Mouse (Mus musculus) urinary bladder, postnatal 36 days (tissue): ENCODE data around the gene Anapc7.
"Not testable (repeated sequence)": the region's sequence is repeated elsewhere in the genome, so short reads cannot be mapped to it uniquely, and the experiment has no call there.

Experiments used
- DNase-seq, 2 experiments: peaks; one replicate each; pipeline ENCODE4 v3.0.0; 2022; ENCODE audit warnings: low spot score in 2 of 2, mixed read lengths in 1 of 2

Gene Anapc7

DNA sequence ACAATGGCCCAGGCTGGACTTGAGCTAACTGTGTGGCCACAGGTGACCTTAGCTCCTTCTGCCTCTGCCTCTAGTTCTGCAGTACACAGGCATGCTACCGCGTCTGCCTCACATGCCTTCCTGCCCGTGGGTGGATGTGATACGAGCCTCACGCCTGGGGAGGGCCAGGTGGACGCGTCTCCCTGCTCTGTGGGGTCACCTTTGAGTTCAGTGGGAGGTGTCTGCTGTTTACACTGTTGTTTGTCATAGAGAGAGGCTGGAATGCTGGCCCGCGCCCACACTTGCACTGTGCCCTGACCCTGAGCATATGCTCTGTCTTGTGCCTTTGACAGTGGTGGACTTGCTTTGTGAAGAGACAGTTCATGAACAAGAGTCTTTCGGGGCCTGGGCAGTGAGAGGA, 16.0 kb upstream of the Anapc7 start:
- DNase-seq, result no peak

DNA sequence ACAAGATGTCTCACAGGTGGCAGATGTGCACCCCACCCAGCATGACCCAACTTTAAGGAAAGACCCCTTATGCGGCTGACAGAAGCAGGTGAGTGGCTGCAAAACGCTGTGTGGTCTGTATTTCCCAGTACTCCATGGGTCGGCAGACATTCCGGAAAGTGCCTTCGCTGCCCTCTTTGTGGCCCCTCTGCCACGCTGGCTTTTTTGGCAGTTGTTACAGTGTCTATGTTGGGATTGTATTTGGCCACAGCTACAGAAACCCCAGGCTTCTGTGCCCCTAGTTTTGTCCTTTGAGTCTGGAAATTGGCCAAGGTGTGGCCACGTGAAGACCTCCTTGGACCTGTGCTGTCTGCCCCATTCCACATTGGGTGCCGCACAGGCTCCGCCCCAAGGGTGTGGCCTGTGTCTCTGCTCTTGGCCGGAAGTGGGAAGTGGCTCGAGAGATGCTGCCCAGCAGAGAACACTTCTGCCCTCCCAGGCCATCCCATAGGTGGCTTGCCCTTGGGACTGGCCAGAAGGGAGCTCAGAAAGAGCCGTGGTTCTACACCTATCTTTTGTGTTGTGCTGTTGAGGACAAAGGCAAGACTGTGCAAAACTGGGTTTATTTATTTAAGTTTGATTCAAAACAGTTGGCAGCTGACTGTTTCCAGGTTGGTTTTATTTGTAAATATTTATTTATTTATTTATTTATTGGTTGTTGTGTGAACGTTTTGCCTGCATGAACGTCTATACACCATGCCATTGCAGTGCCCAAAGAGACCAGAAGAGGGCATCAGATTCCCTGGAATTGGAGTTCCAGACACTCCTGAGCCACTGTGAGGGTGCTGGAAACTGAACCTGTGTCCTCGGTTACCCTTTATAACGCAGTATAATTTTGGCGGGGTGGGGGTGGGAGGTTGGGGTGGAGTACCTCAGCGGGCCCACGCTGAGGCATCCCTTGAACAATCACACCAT, 11.5 kb upstream of the Anapc7 start:
- DNase-seq, result no peak

DNA sequence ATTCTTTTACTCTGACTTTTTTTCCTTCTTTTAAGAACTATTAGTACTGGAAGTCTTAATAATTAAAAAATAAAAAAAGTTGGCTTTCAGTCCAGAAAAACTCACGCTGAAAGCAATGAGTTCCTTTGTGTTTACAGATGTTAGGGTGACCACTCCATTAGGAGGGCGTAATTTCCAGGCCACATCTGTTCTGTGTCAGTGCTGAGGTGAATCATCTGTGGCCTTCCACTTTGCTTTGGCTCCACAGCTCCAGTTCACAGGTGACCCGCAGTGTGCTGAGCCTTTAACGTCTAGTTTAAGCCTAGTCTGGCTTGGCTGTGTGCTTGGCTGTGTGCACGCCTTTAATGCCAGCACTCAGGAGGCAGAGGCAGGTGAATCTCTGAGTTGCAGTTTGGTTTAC, 9.6 kb upstream of the Anapc7 start:
- no peak for DNase-seq

DNA sequence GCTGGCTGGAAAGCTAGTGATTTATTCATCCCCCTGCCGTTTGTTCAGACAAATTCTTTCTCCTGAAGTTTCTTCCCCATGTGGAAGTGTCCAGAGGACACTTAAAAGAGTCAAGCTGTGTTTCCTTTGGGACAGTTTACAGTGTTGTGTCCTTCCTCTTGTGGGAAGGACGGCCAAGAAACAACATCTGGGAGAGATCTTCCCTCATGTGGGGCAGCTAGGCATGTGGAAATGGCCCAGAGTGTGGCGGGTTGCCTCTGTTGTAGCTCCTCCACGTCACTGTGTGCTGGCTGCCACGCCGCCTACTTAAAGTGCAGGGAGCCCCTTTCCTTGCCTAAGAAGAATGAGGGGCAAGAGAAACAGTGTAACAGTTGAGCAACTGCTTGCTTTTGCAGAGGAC, 8.7 kb upstream of the Anapc7 start:
- DNase-seq, result no peak

DNA sequence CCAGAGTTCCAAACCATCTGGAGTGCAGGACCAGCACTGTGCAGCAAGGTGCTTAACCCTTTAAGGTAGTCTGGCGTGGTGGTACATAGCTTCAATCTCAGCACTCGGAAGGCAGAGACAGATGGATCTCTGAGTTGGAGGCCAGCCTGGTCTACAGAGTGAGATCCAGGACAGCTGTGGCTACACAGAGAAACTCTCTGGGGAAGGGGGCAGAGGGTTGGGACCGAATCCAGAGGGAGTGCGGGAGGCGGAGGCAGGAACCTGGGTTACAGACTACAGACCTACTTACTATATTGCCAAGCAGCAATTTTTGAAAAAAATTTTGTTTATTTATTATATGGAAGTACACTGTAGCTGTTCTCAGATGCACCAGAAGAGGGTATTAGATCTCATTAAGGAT, 7.1 kb upstream of the Anapc7 start:
- no peak for DNase-seq

DNA sequence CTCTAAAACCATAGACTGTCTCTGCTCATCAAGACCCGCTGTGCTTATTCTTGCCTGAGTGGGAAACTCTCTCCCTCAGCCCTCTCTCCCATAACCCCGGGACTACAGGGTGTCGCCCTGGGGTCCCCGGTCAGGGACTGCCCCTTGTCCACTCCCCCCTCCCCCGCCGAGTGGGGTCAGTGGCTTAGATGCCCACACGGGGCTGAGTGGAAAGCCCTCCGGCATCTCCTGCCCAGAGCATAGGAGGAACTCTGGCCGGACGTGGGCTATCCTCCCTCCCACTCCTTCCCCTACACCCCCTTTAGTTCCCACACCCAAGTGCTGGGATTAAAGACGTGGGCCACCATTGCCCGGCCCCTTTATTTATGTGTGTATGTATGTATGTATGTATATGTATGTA, 6.0 kb upstream of the Anapc7 start:
- DNase-seq, result no peak

DNA sequence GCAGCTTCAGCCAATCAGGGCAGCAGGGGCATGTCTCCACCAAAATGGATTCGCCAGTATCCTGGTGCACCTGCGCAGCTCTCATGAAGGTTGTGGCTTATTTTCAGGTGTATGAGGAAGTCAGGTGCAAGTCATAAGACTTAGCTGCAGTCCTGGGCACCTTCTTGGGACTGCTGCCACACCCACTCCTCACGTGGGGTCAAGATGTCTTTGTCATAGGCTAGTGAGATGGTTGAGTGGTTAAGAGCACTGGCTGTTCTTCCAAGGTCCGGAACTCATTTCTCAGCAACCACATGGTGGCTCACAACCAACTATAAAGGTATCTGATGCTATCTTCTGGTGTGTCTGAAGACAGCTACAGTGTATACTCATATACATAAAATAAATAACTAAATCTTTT, 817 bp upstream of the Anapc7 start:
- not testable (repeated sequence) for DNase-seq

DNA sequence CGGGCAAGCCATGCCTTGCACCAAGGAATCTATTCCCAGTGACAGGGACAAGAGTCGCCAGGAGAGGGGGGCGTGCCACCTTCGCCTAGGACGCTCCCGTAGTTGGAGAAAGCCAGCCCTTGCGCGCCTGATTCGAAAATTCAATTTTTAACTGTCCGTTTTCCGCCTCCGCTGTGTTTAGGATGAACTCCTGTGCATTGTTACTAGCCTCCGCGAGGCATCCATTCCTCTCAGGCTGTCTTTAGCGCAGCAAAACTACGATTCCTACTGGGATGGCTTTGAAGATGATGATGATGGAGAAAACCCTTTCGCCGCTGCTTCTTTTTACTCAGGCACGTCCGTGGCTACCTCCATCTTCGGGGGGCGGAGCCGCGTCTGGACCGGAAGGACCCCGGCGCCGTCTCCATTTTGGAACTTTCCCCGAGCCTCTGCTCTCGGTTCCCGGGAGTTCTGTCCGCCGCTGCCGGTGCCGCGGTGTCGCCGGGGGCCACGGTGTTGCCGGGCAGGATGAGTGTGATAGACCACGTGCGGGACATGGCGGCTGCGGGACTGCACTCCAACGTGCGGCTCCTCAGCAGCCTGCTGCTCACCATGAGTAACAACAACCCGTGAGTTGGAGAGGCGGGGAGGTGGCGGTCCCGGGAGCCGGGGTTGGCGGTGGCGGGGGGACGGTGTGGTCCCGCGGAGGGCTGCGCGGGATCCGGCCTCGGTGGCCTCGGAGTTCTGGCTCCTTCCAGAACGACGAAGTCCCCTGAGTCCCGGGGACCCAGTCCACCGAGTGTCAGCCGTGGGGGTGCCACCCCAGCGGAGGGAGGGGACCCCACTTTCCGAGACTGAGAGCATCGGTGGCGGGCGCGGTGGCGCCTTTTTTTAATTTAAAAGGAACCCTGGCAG, 825 bp downstream of the Anapc7 start:
- DNase-seq, result peak; percentile 89 to 91

DNA sequence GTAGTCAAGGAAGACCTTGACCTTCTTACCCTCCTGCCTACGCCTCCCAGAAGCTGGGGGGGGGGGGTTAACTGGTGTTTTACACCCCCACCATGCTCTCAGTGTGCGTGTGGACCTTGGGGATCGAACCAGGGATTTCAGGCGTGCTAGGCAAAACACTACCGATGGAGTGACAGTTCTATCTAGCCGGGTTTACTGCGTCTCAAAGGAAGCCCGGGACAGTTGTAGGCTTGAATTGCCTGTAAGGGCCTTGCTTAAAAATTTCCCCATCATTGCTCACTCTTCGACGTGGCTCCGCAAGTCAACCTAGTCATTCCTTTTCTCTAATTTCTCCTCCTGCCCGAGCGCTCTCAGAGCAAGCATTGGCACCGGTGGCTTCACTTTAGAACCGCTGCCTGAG, 1.6 kb downstream of the Anapc7 start:
- DNase-seq, result no peak

DNA sequence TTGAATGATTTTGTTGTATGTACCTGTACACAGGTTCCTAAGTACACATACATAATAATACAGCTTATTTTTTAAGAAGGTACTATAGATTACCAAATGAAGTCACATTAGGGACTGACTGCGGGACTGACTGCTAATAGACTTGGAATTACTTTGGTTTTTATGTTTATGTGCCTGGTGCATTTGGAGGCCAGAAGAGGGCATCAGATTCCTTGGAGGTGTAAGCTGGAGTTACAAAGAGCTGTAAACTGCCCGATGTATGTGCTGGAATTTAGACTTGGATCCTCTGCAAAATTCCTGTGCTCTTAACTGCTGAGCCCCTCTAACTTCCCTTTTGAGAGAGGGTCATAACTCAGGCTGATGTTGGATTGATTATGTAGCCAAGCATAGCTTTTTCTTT, 4.1 kb downstream of the Anapc7 start:
- DNase-seq, result no peak

DNA sequence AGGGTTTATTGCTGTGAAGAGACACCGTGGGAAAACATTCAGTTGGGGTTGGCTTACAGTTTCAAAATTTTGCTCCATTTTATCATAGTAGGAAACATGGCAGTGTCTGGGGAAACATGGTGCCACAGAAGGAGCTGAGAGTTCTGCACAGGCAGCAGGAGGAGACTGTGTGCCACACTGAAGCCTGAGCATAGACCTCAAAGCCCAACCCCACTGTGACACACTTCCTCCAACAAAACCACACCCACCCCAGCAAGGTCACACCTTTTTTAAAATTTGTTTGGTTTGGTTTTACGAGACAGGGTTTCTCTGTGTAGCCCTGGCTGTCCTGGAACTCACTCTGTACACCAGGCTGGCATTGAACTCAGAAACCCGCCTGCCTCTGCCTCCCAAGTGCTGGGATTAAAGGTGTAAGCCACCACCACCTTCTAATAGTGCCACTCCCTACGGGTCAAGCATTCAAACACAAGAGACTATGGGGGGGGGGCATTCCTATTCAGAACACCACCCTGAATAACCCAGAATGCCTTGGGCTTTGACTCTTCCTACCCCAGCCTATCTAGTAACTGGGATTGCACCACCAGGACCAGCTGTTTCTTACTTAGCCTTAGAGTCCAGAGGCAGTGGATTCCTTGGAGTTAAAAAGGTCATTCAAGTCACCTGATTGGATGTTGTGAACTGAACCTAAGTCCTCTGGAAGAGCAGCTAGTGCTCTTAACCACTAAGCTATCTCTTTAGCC, 8.7 kb downstream of the Anapc7 start:
- DNase-seq, result no peak

DNA sequence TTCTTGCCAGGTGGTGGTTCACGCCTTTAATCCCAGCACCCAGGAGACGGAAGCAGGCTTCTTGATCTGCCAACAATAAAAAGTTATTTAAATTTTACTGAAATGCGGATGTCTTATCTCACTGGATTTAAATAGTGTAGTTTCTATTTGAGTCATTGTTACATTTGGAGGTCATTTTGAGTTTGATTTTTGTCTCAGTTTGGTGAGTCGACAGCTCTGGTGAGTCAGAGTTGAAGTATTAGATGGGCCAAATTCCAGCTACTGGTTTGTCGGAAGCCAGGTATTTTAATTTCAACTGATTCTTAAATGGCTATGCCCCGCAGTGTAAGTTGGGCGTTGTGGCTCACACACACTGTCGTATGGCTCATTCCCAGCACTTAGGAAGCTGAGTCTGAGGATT, 9.7 kb downstream of the Anapc7 start:
- DNase-seq, result no peak

DNA sequence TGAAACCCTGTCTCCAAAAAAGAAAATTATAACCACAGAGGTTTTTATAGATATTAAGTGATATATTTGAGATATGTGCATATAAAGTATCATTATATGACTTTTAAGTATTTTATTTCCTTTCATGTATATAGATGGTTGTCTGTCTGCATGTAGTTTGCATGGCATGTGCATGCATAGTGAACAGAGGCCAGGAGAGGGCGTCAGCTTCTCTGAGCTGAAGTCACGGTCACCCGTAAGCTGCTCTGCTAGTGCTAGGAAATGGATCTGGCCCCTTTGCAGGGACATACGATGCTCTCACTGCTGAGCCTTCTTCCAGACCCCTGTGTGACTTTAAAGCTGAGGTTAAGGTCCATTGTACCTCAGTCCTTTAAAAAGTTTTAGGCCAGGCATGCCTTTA, 13.0 kb downstream of the Anapc7 start:
- no peak for DNase-seq

DNA sequence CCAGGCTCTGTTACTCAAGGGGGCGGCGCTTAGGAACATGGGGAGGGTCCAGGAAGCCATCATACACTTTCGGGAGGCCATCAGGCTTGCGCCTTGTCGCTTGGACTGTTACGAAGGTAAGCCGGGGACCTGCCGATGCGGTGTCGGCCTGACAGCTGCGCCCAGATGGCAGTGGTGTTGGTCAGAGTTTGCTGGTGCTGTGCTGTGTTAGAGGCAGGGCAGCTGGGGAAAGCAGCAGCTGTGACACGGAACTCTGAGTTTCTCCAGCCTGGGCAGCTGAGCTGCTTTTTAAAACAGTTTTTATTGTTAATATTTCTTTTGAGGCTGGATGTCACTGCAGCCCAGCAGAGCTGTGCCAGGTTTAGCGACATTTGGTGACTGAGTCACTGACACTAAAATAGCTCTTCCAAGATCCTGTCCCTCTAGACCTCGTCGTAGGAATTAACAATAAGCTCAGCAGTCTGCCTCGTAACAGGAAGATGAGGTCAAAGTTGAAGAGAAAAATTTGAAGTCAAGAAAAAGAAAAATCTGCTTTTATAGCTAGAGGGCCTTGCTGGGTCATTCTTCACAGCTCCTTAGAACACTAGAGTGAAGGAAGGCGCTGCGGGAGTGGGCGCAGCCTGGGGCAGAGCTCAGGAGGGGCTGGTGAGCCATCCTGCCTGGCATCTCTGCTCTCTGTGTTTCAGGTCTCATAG, 18.1 kb downstream of the Anapc7 start:
- DNase-seq, result no peak

DNA sequence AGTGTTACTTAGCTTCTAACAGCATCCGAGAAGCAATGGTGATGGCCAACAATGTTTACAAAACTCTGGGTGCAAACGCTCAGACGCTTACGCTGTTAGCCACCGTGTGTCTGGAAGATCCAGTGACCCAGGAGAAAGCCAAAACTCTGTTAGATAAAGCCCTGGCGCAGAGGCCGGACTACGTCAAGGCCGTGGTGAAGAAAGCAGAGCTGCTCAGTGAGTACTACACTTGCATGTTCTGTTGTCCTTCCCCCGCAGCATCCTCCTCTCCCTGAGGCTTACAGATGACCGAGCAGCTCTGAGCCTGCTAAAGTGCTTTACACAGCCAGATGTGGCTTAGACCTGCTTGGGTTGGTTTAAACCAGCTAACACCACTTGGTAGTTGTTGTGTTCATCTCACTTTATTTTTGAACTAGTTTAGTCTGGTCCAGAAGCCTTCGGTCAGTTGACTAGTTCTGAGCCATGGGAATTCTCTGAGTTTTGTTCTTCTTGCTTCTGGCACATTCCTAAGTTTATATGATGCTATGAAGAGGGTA, 18.7 kb downstream of the Anapc7 start:
- DNase-seq, result no peak

DNA sequence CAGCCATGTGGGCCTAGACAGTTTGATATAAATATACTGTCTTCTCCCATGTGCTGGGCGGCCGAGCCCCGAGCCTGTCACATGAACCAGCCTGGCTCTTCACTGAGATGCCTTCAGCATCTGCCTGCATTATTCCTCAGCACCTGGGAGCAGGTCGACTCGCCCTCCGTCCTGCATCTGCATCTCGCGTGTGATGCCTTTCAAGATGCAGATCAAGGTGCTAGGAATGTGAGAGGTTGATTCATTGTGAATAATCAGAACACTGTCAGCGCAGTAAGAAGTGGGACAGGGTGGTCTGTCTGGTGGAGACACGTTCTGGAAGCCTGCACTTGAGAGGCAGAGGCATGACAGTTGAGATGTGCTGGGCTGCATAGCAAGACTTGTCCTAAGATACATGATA, 23.0 kb downstream of the Anapc7 start:
- DNase-seq, result no peak

DNA sequence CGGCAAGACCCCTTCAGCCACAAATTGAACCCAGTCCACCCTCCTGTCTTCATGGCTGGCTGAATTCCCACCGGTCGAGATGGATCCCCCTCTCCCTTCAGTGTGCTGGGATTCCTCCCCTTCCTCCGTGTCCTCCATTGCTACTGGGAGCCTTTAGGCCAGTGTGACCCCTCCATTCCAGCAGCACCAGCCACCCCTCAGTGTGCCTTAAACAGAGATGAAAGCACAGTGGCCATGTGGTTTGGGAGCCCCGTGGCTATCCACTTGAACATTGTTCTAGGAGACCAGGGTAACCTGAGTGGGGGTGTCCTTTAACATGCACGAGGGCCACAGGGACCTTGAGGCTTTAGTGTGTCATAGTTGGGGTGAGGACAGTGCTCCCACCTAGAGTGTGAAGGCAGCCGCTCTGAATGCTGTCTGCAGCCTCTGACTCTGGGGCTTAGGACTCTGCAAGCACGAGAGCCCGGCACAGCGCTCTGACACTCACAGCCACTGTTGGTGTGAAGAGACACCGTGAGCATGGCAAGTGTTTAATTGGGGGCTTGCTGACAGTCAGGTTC, 23.6 kb downstream of the Anapc7 start:
- DNase-seq, result no peak

DNA sequence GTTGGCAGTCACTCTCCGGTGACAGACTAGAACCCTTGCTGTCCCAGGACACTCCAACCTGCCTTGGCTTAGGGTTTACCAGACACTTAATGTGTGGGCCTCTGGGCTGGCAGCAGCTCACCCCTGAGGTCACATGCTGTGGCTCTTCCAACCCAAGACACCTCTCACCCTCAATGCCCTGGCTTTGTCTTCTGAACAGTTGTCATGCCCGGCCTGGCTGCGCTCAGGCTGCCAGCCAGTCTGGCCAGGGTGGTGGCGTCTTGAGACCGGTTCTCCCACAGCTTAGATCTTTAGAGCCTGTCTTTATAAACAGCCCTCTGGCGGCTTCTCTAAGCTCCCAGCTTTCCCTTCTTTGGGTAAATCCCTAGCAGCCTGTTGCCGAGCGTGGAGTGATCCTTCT, 26.4 kb downstream of the Anapc7 start:
- DNase-seq, result peak in 1 of 2 experiments; percentile 50

DNA sequence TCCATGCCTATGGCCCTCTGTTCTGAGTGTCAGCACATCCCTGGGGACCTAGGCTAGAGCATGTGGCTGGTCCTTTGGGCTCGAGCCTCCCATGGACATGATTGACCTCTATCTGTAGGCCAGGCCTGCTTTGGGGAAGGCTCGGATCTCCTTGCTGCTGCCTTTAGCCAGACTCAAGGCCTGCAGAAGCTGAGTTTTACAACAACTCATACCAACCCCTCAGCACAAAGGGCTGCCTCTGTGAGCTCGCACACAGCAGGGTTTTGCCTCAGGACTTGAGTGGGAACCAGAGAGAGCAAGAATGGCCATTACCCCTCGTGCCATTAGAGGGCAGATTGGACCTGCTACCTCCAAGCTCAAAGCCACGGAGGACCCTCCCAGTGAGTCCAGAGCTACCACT, 27.4 kb downstream of the Anapc7 start:
- no peak for DNase-seq

DNA sequence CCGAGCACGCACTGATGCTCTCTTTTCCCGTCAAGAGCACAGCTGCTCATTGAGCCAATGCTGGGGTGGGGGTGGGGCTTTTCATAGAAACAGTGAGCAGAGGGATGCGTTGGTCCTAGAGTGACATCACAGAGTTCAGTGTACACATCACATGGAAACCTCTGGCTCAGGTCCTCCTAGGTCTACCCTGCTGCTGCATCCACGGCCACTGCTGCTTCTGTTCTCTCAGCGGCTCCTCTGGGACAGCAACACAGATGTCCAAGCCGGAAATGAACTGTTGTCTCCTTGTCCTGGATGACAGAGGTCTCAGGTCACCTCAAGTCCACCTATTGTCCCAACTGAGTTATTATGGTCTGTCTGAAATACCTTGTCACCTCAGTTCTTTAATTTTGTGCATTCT, 28.5 kb downstream of the Anapc7 start:
- DNase-seq, result no peak

DNA sequence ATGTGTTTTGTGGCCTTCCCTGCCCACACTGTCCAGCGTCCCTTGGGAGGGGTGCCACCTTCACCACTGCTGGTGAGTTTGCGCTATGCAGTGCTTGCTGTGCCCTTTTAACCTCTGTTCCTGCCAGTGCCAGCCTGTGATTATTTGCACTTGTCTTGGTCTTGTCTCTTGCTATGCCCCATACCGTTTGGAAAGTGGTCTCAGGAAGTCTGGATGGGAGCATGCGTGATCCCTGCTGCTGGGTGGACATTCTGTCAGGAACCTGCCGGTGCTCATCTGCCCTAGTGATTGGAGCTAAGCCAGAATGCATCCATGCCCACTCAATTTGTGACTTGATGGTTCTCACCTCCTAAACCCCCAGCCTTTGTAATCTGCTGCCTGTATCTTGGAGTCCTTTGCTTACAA, 29.4 kb downstream of the Anapc7 start:
- no peak for DNase-seq
